Mouse (Mus musculus) stomach, postnatal 0 days (tissue): ENCODE results near the gene Atp2b1.

Experiments
- CTCF ChIP-seq: IDR thresholded peaks from 2 replicates; pipeline ENCODE4 v1.5.1; 2016; ENCODE audit warnings: antibody characterized with exemption, low read depth, mild to moderate bottlenecking, moderate library complexity
- EP300 ChIP-seq: optimal IDR thresholded peaks from 2 replicates; pipeline ENCODE3; 2016; ENCODE audit warnings: antibody characterized with exemption

- no peak for TF ChIP-seq EP300
- no peak for TF ChIP-seq CTCF
These were observed 35.6 kb upstream of the Atp2b1 start for GRCm38 (mm10) chr10:98878636-98879035.
